Mouse (Mus musculus) spleen, adult 2 months (tissue): ENCODE data around the gene Prkg2.

Experiments
- CTCF ChIP-seq: fragments of 200-500 bp; IDR thresholded peaks from 2 replicates; pipeline ENCODE4 v1.5.1; 2011; ENCODE audit warnings: mild to moderate bottlenecking, inconsistent platforms; ENCODE audit not compliant: insufficient read depth, insufficient read length, insufficient replicate concordance; ENCODE audit errors: extremely low read depth
- POLR2A ChIP-seq: fragments of 200-500 bp; IDR thresholded peaks from 2 replicates; pipeline ENCODE4 v1.6.1; 2011; ENCODE audit warnings: low read depth, low read length, inconsistent platforms

GRCm38 (mm10) chr5:98951566-98951965 is 85.6 kb downstream of the Prkg2 start:
- TF ChIP-seq CTCF (no peak), POLR2A (no peak)
